Mouse (Mus musculus) liver, adult 2 months (tissue): ENCODE results near the gene Gatb. TPM values are rescaled to one million over a fixed set of nuclear protein-coding genes. Genes with fewer than 3 reads are reported as not detected.

Experiments
- DNase-seq: peaks from one replicate; pipeline ENCODE4 v3.0.0-alpha.2; 2011; ENCODE audit warnings: low read depth, low spot score; ENCODE audit errors: extremely low read depth
- H3K27ac ChIP-seq: fragments of 200-500 bp; replicated peaks from 2 replicates; pipeline ENCODE4 v1.5.1; 2012; ENCODE audit warnings: low read depth, mild to moderate bottlenecking, control low read depth, inconsistent platforms, low read length; ENCODE audit not compliant: insufficient read depth
- H3K27me3 ChIP-seq: fragments of 200-500 bp; 2 replicates; pipeline ENCODE4 v1.6.1; 2012; ENCODE audit warnings: mild to moderate bottlenecking, moderate library complexity, low read length, inconsistent platforms; ENCODE audit not compliant: control insufficient read depth, insufficient read depth
- H3K36me3 ChIP-seq: fragments of 200-500 bp; 2 replicates; pipeline ENCODE4 v1.6.1; 2012; ENCODE audit warnings: low read length, inconsistent platforms; ENCODE audit not compliant: control insufficient read depth, insufficient read depth
- H3K4me1 ChIP-seq: fragments of 200-500 bp; 2 replicates; pipeline ENCODE4 v1.6.1; 2011; ENCODE audit warnings: low read length; ENCODE audit not compliant: control insufficient read depth, insufficient read depth
- H3K4me3 ChIP-seq: fragments of 200-500 bp; 2 replicates; pipeline ENCODE4 v1.5.1; 2011; ENCODE audit warnings: low read depth, mild to moderate bottlenecking, control low read depth, low read length, moderate library complexity; ENCODE audit not compliant: insufficient read depth
- H3K79me2 ChIP-seq: fragments of 200-500 bp; 2 replicates; pipeline ENCODE4 v1.6.1; 2012; ENCODE audit warnings: inconsistent platforms, mild to moderate bottlenecking, low read length, moderate library complexity; ENCODE audit not compliant: control insufficient read depth, insufficient read depth
- H3K9ac ChIP-seq: fragments of 200-500 bp; 2 replicates; pipeline ENCODE4 v1.6.1; 2012; ENCODE audit warnings: low read depth, mild to moderate bottlenecking, control low read depth, inconsistent platforms, low read length
- CTCF ChIP-seq: fragments of 200-500 bp; IDR thresholded peaks from 2 replicates; pipeline ENCODE4 v1.5.1; 2011; ENCODE audit warnings: low read depth, low read length, control low read depth
- POLR2A ChIP-seq: fragments of 200-500 bp; IDR thresholded peaks from 2 replicates; pipeline ENCODE4 v1.6.1; 2011; ENCODE audit warnings: low read length, control low read depth; ENCODE audit not compliant: insufficient read depth; ENCODE audit errors: extremely low read depth
- WGBS: fragments of 180-500 bp; shearing (Covaris S2); methylation state at CpG from one replicate; pipeline ENCODE4 v1.1.7; 2018; 5-methylcytosine and 5-hydroxymethylcytosine counted together
- polyA plus RNA-seq: library from polyadenylated mRNA; depleted of rRNA; stranded (reverse); fragments of >200 nt; gene quantifications from 2 replicates; pipeline ENCODE4 v1.2.3, GENCODE M21; 2012
- total RNA-seq: library from RNA; depleted of rRNA; stranded (reverse); fragments of >200 nt; gene quantifications from 2 replicates; pipeline ENCODE4 v1.2.3, GENCODE M21; 2014

Gatb gene
- total and polyA plus RNA-seq, 2 experiments = 17.1 to 39.5 TPM

DNA sequence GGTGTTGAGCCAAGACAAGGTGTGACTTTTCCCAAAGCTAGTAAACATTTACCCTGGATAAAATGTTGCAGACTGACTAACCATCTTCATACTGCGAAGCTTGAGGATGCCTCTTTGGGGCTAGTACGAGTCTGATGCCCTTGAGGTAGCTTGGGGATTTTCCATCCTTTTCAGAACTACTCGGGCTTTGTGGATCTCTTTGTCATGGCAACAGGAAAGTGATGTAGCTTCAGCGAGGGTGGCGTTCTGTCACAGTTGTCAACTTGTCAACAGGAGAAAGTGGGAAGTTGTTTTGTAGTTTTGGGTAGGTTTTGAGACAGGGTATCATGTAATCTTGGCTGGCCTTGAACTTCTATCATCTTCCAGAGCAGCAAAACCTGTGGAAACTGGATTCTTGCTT, 45.4 kb downstream of the Gatb start:
- H3K27me3 ChIP-seq = no peaks in the 10 kb centered on the region
- no peak overlapping the region for H3K27ac ChIP-seq
- TF ChIP-seq POLR2A (no peak), CTCF (no peak)
- 96% methylated on average over 5 of the region's 5 CpGs for whole genome bisulfite sequencing
- H3K4me1 ChIP-seq = no peaks in the 10 kb centered on the region
- no peak for DNase-seq
- no peaks in the 10 kb centered on the region for H3K79me2 ChIP-seq
- no peak overlapping the region for H3K9ac ChIP-seq
- H3K36me3 ChIP-seq = peaks cover 31% of the 10 kb centered on the region
- H3K4me3 ChIP-seq = no peak overlapping the region

DNA sequence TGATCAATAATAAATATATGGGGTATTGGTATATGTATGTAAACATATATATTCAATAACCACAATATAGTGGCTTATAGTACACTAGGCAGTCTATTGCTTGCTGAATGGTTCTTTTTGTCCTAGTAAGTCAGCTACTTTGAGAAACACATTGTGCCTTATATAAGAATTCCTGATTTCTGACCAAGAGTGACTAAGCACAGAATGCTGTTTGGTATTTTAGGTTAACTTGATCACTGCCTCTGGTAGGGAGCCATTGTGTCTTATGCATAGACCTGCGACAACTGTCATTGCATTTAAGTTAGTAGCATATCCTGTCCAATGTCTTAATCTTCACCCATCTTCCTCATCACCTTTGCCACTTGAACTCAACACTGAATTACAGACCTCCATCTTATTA, 45.8 kb downstream of the Gatb start:
- WGBS = 97% methylated on average over 1 of the region's 1 CpGs
- Histone ChIP-seq H3K9ac (no peak overlapping the region), H3K27ac (no peak overlapping the region), H3K79me2 (no peaks in the 10 kb centered on the region), H3K4me3 (no peak overlapping the region), H3K27me3 (no peaks in the 10 kb centered on the region), H3K36me3 (peaks cover 29% of the 10 kb centered on the region), H3K4me1 (no peaks in the 10 kb centered on the region)
- no peak for TF ChIP-seq POLR2A
- no peak for TF ChIP-seq CTCF
- DNase-seq = no peak

DNA sequence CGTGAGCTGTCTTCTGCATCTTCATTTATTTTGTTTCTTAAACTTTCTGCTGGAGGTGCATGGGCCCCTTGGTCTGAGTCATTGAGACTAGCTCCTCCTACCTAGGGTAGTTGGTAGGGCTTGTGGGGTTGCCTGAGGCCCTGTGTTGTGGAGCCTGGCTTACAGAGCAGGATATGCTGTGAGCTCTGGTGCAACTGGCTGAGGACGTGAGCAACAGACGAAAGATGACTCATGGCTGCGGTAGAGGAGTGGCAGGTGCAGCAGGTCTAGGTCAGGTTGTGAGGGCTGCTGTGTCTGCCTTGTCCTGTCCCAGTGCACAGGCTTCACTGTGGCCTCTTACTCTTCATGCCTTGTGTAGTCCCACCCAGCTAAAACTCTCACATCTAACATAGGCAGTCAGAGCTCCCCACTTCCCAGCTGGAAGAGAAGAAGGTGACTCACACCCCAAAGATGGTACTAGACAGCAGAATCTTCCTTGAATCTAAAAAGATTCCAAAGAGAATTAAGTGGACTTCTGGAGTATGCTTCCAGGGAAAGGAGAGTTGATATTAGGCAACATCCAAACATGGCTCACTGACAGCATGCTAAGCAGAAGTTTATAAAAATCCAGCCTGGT, 56.1 kb downstream of the Gatb start:
- Histone ChIP-seq H3K27me3 (no peaks in the 10 kb centered on the region), H3K36me3 (peaks cover 5% of the 10 kb centered on the region), H3K4me3 (no peak overlapping the region), H3K79me2 (no peaks in the 10 kb centered on the region), H3K27ac (no peak overlapping the region), H3K9ac (no peak overlapping the region), H3K4me1 (no peaks in the 10 kb centered on the region)
- DNase-seq = no peak
- 99% methylated on average over 4 of the region's 4 CpGs for WGBS
- TF ChIP-seq POLR2A (no peak), CTCF (no peak)

DNA sequence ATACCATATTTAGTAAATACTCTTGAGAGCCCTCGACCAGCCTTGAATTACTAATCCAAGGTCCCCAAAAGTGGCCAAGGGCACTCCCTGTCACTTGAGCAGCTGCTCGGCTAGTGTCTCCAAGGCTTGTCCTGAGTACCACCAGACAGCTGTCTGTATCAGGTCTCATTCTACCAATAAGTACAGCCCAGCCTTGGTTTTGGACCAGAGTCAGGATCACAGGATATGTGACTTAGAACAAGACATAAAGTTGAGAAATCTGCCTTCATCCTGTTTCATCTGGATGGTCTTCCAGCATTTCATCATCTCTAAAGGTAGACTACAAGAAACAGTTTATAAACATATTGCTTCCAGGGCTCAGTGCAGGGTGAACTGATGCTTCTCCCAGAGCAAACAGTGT, 59.8 kb downstream of the Gatb start:
- no peaks in the 10 kb centered on the region for H3K4me1 ChIP-seq
- no peaks in the 10 kb centered on the region for H3K27me3 ChIP-seq
- no peak for DNase-seq
- no peak overlapping the region for H3K27ac ChIP-seq
- WGBS = 96% methylated on average over 2 of the region's 2 CpGs
- H3K9ac ChIP-seq = no peak overlapping the region
- H3K36me3 ChIP-seq = peaks cover 17% of the 10 kb centered on the region
- TF ChIP-seq CTCF = no peak
- no peak for TF ChIP-seq POLR2A
- no peaks in the 10 kb centered on the region for H3K79me2 ChIP-seq
- no peak overlapping the region for H3K4me3 ChIP-seq

DNA sequence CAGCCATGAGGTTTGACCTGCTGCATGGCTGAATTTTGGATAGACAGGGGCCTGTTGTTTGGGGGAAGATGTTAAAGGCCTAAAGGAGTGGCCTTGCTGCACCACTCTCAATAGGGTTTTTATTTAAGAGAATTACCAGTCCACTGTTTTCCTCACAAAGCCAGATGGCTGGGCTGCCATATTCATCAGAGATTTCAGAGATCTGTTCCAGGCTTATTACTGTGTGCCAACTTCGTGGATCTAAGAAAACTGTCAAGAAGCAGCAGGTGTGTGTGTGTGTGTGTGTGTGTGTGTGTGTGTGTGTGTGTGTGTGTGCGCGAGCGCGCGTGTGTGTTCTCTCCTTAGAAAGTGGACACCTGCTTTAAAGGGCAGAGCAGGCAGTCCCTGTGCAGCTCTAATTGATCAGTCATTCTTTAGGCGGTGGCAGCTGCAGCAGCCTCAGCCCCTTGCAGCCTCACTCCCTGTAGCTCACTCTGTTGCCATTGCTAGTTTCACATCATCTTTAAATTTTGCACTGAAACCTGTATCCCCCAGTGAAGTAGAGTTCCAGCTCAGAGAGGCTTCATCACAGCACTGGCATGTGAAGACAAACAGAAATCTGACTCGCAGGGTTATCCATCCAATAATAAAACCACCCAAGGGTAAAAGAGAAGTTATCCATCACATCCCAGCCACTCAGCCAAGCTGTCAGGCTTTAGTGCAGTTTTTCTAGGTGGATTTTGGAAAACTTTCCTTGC, 60.6 kb downstream of the Gatb start:
- no peaks in the 10 kb centered on the region for H3K27me3 ChIP-seq
- 96% methylated on average over 8 of the region's 8 CpGs for WGBS
- peaks cover 15% of the 10 kb centered on the region for H3K36me3 ChIP-seq
- TF ChIP-seq CTCF (no peak), POLR2A (no peak)
- no peak for DNase-seq
- H3K4me1 ChIP-seq = no peaks in the 10 kb centered on the region
- H3K9ac ChIP-seq = no peak overlapping the region
- no peaks in the 10 kb centered on the region for H3K79me2 ChIP-seq
- H3K4me3 ChIP-seq = no peak overlapping the region
- no peak overlapping the region for H3K27ac ChIP-seq

DNA sequence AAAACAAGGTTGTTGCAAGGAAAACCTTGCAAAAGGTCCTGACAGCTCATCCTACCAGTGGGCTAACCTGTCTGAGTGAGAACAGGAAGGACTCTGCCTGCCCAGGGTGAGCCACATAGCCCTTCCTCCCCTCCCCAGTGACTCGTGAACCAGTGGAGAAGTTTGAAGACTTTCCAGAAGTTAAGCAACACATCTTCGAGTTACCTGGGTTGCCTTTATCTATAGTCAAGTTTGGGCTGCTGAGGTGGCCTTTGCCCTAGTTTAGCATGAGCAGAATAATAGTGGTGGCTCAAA, 61.2 kb downstream of the Gatb start:
- H3K27me3 ChIP-seq = no peaks in the 10 kb centered on the region
- no peaks in the 10 kb centered on the region for H3K79me2 ChIP-seq
- TF ChIP-seq CTCF (no peak), POLR2A (no peak)
- DNase-seq = no peak
- no peak overlapping the region for H3K27ac ChIP-seq
- H3K4me1 ChIP-seq = no peaks in the 10 kb centered on the region
- H3K4me3 ChIP-seq = no peak overlapping the region
- H3K36me3 ChIP-seq = peaks cover 15% of the 10 kb centered on the region; the same call in 1 of the 2 replicates
- no peak overlapping the region for H3K9ac ChIP-seq
- 57% methylated on average over 2 of the region's 2 CpGs for WGBS
